Mouse (Mus musculus) thymus, postnatal 4 days (tissue): Measurements from ENCODE around the gene Gm17660.
"Not testable (repeated sequence)": the region's sequence is repeated elsewhere in the genome, so short reads cannot be mapped to it uniquely, and the experiment has no call there.

Source experiments
- DNase-seq: peaks from one replicate; pipeline ENCODE4 v3.0.0; 2021

Gene Gm17660

GRCm38 (mm10) chr5:104039154-104039932, 38.1 kb downstream of the Gm17660 start:
- peak; percentile 70 for DNase-seq

DNA sequence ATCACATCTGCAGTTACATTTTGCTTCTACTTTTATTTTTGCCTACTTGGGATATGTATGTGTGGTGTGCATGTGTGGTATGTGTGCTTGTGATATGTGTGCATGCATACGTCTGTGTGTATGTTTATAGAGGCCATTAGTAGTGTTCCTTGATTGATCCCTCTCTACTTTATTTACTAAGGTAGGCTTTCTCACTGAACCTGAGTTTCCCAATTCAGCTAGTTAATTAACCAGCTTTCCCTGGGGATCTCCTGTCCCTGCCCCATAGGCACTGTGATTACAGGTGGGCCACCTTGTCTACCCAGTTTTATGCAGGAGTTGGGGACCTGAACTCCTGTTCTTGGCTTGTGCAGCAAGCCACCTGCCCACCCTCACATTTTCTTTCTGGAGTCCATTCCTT, 40.7 kb downstream of the Gm17660 start:
- DNase-seq: no peak

- no peak for DNase-seq
These were observed 41.6 kb downstream of the Gm17660 start for GRCm38 (mm10) chr5:104035824-104036223.

GRCm38 (mm10) chr5:104035066-104035465, 42.3 kb downstream of the Gm17660 start:
- DNase-seq: no peak

- no peak for DNase-seq
These were observed 44.8 kb downstream of the Gm17660 start for GRCm38 (mm10) chr5:104032434-104033097.

DNA sequence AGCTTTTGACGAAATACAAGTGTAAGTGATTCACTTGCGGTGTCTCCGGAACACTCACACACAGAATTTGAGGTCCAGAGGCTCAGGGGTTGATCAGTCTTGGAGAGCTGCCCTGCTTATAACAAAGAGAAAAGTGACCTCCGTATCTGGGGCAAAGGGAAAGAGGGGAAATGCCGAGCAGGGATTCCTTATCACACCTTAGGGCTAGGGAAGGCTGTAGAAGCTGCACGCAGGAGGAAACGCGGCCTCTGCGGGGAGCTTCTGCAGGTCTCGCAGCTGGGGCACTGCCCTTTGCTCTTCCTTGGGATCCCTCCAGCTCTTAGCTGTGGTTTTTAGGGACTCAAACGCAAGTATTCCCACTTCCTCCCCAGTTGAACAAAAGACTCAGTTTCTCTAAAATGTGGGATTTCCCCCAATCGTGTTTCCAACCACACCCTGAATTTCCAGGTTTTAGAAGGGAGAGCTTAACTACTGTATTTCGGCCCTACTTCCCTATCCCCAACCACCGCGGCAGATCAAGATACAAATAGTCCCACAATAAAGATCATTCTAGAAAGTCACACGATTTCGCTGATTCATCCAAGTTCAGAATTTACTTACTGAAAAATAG, 52.1 kb downstream of the Gm17660 start:
- no peak for DNase-seq

DNA sequence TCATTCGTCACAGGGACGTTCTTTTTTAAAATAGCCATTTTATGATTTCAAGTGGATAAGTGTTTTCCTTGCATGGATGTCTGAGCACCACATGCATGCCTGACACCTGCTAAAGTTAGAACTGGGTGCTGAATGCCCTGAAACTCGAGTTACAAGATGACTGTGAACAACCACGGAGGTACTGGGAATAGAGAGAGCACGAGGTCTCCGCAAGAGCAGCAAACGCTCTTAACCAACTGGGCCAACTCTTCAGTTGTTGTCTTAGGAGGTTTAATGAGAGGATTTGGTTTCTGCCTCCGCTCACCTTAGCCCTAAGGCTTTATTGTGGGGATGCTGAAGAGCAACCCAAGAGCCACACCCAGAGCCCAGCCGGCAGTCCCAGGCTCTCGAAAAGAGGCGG, 52.6 kb downstream of the Gm17660 start:
- no peak for DNase-seq

GRCm38 (mm10) chr5:104024193-104024592, 53.2 kb downstream of the Gm17660 start:
- DNase-seq: not testable (repeated sequence)

DNA sequence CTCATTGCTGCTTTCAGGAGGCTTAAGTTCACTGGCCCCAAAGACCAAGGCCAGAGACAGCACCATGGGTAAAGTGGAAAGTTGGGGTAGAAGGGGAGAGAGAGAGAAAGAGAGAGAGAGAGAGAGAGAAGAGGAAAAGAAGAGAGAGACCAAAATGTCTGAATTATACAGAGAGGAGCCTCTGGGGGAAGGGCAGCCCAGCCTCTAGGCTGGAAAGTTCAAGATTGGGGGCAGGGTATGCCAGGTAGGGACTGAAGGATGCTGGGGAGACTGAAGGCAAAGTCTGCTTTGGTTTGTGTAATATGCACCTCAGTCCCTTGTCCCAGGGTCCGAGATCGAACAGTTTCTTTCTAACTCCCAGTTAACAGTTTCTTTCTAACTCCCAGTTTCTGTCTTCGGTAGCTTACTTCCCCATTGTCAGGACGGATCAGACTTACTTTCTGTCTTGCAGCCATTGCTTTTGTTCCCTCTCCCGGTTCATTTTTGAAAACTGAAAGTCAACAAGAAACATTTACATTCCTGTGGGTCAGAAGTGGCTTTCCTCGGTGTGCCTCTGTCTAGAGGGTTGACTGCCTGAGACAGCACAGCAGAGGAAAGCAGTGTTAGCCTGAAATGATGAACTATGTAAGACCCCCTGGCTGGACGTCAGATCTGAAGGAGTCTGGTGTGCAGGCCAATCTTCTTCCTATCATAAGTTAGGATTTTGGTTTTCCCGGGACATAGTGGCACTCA, 54.0 kb downstream of the Gm17660 start:
- no peak for DNase-seq

DNA sequence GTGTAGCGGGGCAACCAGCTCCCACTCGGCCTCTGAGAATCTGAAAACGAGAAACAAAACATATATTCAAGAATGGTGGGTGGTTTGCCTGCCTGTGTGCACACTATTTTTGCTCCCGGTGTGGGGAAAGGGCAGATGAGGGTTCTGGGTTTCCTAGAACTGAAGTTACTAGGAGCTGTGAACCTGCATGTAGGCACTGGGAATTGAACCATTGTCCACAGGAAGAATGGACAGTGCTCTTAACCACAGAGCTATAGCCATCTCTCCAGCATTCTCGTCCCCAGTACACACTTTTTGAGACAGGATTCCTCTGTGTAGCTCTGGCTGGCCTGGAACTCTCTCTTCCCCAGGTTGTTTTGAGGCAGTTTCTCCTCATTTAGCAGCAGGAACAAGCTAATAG, 54.9 kb downstream of the Gm17660 start:
- no peak for DNase-seq

- DNase-seq: peak; percentile 71
These were observed 55.6 kb downstream of the Gm17660 start, which contains the start of gene Hsd17b11 for GRCm38 (mm10) chr5:104021597-104022378. Hsd17b11 (minus strand) TSS chr5:104021919.
